Mouse (Mus musculus): ENCODE data around the gene Plekha4.

GRCm38 (mm10) chr7:45509912-45510787 is 16.0 kb upstream of the Plekha4 start, which contains the start of gene Nucb1:
- no peak for TF ChIP-seq CTCF (conservative IDR thresholded peaks at IDR 0.05; ENCODE audit: low read length)
- no peak for TF ChIP-seq NANOG (IDR thresholded peaks at IDR 0.05; ENCODE audit: borderline replicate concordance, low read length)

Measured in E14TG2a.4 (cell line).